Comparison of ENCODE assay signal across 8 mouse cellular contexts in the genomic region with DNA sequence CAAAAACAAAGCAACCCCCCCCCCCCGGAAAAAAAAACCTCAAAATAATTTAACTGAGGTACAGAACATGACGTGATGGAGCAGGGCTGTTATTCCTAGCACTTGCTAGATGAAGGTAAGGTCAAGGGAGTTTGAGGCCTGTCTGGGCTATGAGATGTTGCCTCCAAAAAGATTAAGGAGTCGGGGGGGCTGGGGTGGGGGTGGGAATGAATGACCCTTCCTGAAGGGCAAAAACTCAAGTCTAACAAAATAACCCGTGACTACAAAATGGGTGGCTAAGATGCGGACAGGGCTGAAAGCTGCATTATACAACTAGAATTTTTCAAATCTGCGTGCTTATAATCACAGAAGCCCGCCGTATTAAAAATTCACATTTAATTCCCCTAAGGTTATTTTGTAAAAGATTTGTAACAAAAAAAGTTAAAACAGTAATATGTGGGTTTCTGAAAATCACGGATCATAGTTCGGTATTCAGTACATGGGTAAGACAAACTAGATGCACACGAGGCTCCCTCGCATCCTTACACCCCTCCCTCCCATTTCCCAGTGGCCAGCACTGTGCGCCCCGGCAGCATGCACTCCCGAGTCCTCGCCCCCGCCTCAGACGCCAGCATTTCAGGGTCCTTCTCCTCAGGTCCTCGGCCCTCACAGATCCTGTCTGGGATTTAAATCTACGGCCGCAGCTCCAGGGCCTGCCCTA. TPM values are rescaled to one million over a fixed set of nuclear protein-coding genes. Genes with fewer than 3 reads are reported as not detected.
DNase-seq lines count a peak whose midpoint lies in the region; ATAC-seq and TF ChIP-seq lines count a peak whose summit lies in the region.

No protein-coding gene starts in this region.

- peak overlapping the region; percentile 95 for H3K27ac ChIP-seq in heart, postnatal 0 days (ENCODE audit: low read depth)
- H3K27ac ChIP-seq in forebrain, postnatal 0 days (ENCODE audit: low read depth, low read length) = peak overlapping the region; percentile 97
- H3K27ac ChIP-seq in midbrain, embryonic 11.5 days (ENCODE audit: low read depth, low read length) = peak overlapping the region; percentile 80

- no peak for TF ChIP-seq CTCF in heart, postnatal 0 days (IDR thresholded peaks at IDR 0.05; ENCODE audit: low read depth)
- TF ChIP-seq CTCF in G1E (IDR thresholded peaks at IDR 0.05; ENCODE audit: low read depth, low read length) = no peak
- TF ChIP-seq CTCF in forebrain, postnatal 0 days (IDR thresholded peaks at IDR 0.05; ENCODE audit: low read depth) = no peak

- peaks cover 29% of the 10 kb centered on the region for H3K4me1 ChIP-seq in heart, postnatal 0 days (ENCODE audit: control insufficient read depth, insufficient read depth)
- H3K4me1 ChIP-seq in G1E (ENCODE audit: insufficient read depth, low read depth, low read length) = peaks cover 54% of the 10 kb centered on the region
- H3K4me1 ChIP-seq in forebrain, postnatal 0 days (ENCODE audit: insufficient read depth) = peaks cover 15% of the 10 kb centered on the region; the same call in 1 of the 2 replicates
- H3K4me1 ChIP-seq in midbrain, embryonic 11.5 days (ENCODE audit: control insufficient read depth, insufficient read depth, low read length) = peaks cover 14% of the 10 kb centered on the region

- no peaks in the 10 kb centered on the region for H3K27me3 ChIP-seq in heart, postnatal 0 days (ENCODE audit: control insufficient read depth, insufficient read depth, low read length)
- no peaks in the 10 kb centered on the region for H3K27me3 ChIP-seq in G1E (ENCODE audit: insufficient read depth, low read length)
- H3K27me3 ChIP-seq in forebrain, postnatal 0 days (ENCODE audit: insufficient read depth, low read length) = no peaks in the 10 kb centered on the region
- no peaks in the 10 kb centered on the region for H3K27me3 ChIP-seq in midbrain, embryonic 11.5 days (ENCODE audit: control insufficient read depth, insufficient read depth, low read length)

- H3K36me3 ChIP-seq in heart, postnatal 0 days (replicated peaks; ENCODE audit: control insufficient read depth, insufficient read depth, low read length) = peaks cover 3% of the 10 kb centered on the region; the same call in 1 of the 2 replicates
- peaks cover 42% of the 10 kb centered on the region for H3K36me3 ChIP-seq in G1E (replicated peaks)
- H3K36me3 ChIP-seq in forebrain, postnatal 0 days (ENCODE audit: insufficient read depth) = peaks cover 10% of the 10 kb centered on the region; the same call in 1 of the 2 replicates
- no peaks in the 10 kb centered on the region for H3K36me3 ChIP-seq in midbrain, embryonic 11.5 days (ENCODE audit: control insufficient read depth, insufficient read depth, low read length)

- H3K9ac ChIP-seq in heart, postnatal 0 days (replicated peaks; ENCODE audit: low read depth, low read length) = peak overlapping the region; percentile 86
- H3K9ac ChIP-seq in forebrain, postnatal 0 days = peak overlapping the region; percentile 98
- peak overlapping the region; percentile 89 for H3K9ac ChIP-seq in midbrain, embryonic 11.5 days (ENCODE audit: low read length)

- no peaks in the 10 kb centered on the region for H3K9me3 ChIP-seq in heart, postnatal 0 days (replicated peaks; ENCODE audit: control insufficient read depth, low read length)
- no peaks in the 10 kb centered on the region for H3K9me3 ChIP-seq in G1E (replicated peaks)
- no peaks in the 10 kb centered on the region for H3K9me3 ChIP-seq in forebrain, postnatal 0 days (ENCODE audit: low read length)
- no peaks in the 10 kb centered on the region for H3K9me3 ChIP-seq in midbrain, embryonic 11.5 days (ENCODE audit: control insufficient read depth, low read length)

- H3K4me2 ChIP-seq in heart, postnatal 0 days (ENCODE audit: low read depth, low read length) = peak overlapping the region; percentile 97
- H3K4me2 ChIP-seq in forebrain, postnatal 0 days (ENCODE audit: low read depth) = peak overlapping the region; percentile 83
- peak overlapping the region; percentile 83 for H3K4me2 ChIP-seq in midbrain, embryonic 11.5 days

- WGBS in heart, postnatal 0 days = 1% methylated on average over 21 of the region's 21 CpGs
- 3% methylated on average over 21 of the region's 21 CpGs for WGBS in forebrain, postnatal 0 days
- 4% methylated on average over 21 of the region's 21 CpGs for WGBS in midbrain, embryonic 11.5 days

- ATAC-seq in heart, postnatal 0 days (ENCODE audit: insufficient read depth, low read depth) = peak; percentile 38
- ATAC-seq in G1E (ENCODE audit: extremely low read depth, insufficient number of reproducible peaks, low FRiP score, poor library complexity, severe bottlenecking) = peak; percentile 15; the same call in 1 of the 2 replicates
- peak; percentile 58 for ATAC-seq in forebrain, postnatal 0 days
- peak; percentile 77 for ATAC-seq in midbrain, embryonic 11.5 days (ENCODE audit: low FRiP score)

- peak; percentile 18 for DNase-seq in heart, postnatal 0 days (ENCODE audit: low spot score)
- DNase-seq in heart, postnatal 4 days = no peak
- no peak for DNase-seq in G1E (ENCODE audit: low spot score)
- DNase-seq in forebrain, postnatal 0 days = no peak
- DNase-seq in midbrain, embryonic 11.5 days (ENCODE audit: low spot score, missing footprints) = no peak
- DNase-seq in urinary bladder, postnatal 25 days (ENCODE audit: low spot score) = no peak
- no peak for DNase-seq in T-cell, adult 2 months (ENCODE audit: low spot score)
- DNase-seq in spleen, postnatal 14 days (ENCODE audit: low spot score in 2 of 2) = no peak

- peak overlapping the region; percentile 96 for H3K4me3 ChIP-seq in heart, postnatal 0 days (ENCODE audit: low read depth, low read length)
- peak overlapping the region; percentile 84 for H3K4me3 ChIP-seq in G1E (ENCODE audit: low read depth, low read length)
- H3K4me3 ChIP-seq in forebrain, postnatal 0 days (ENCODE audit: low read depth, low read length) = peak overlapping the region; percentile 90
- H3K4me3 ChIP-seq in midbrain, embryonic 11.5 days (ENCODE audit: low read depth, low read length) = peak overlapping the region; percentile 90

- TF ChIP-seq EP300 in heart, postnatal 0 days (IDR thresholded peaks at IDR 0.05; ENCODE audit: low read depth) = no peak

RNA-seq across cellular contexts. Expression of a gene that starts 0.7 kb away (rescaled TPM):
- total RNA-seq in heart, postnatal 0 days (2014; rRNA removed; ENCODE audit: low replicate concordance) = 200 and 520 TPM in 2 replicates
- polyA plus RNA-seq in heart, postnatal 0 days (2015; fragmentation: Nextera tagmentation; extraction: Ambion mirVana) = 604 and 668 TPM in 2 replicates
- 100 to 1,000 TPM; 201 to 203 TPM for total RNA-seq in heart, postnatal 4 days (2021)
- total RNA-seq in G1E (2014; fragmentation: Nextera tagmentation) = 226 and 258 TPM in 2 replicates
- total RNA-seq in G1E (2017) = 330 and 370 TPM in 2 replicates
- 92.9 and 305 TPM in 2 replicates for polyA plus RNA-seq in G1E (2012)
- 254 and 312 TPM in 2 replicates for total RNA-seq in forebrain, postnatal 0 days (2014; rRNA removed)
- 430 and 547 TPM in 2 replicates for polyA plus RNA-seq in forebrain, postnatal 0 days (2015; fragmentation: Nextera tagmentation; extraction: Ambion mirVana)
- 793 and 830 TPM in 2 replicates for polyA plus RNA-seq in midbrain, embryonic 11.5 days (2014; fragmentation: Nextera tagmentation; extraction: Ambion mirVana)

RNA-seq across cellular contexts. Expression of a gene that starts 2.3 kb away (rescaled TPM):
- 4.6 and 7.6 TPM in 2 replicates for total RNA-seq in heart, postnatal 0 days (2014; rRNA removed; ENCODE audit: low replicate concordance)
- polyA plus RNA-seq in heart, postnatal 0 days (2015; fragmentation: Nextera tagmentation; extraction: Ambion mirVana) = 4.5 and 5.0 TPM in 2 replicates
- 10 to 100 TPM in 1 of 2 experiments, 1 to 10 TPM in 1; 9.5 to 14.0 TPM for total RNA-seq in heart, postnatal 4 days (2021)
- total RNA-seq in G1E (2014; fragmentation: Nextera tagmentation) (80.0 and 84.1 TPM in 2 replicates), G1E (2017) (51.5 and 68.1 TPM in 2 replicates)
- 5.0 and 7.7 TPM in 2 replicates for polyA plus RNA-seq in G1E (2012)
- 22.6 and 22.8 TPM in 2 replicates for total RNA-seq in forebrain, postnatal 0 days (2014; rRNA removed)
- 4.1 and 8.3 TPM in 2 replicates for polyA plus RNA-seq in forebrain, postnatal 0 days (2015; fragmentation: Nextera tagmentation; extraction: Ambion mirVana)
- 9.5 and 11.3 TPM in 2 replicates for polyA plus RNA-seq in midbrain, embryonic 11.5 days (2014; fragmentation: Nextera tagmentation; extraction: Ambion mirVana)

RNA-seq across cellular contexts. Expression of a gene that starts 36.9 kb away (rescaled TPM):
- total RNA-seq in heart, postnatal 0 days (2014; rRNA removed; ENCODE audit: low replicate concordance) = 19.4 and 20.8 TPM in 2 replicates
- polyA plus RNA-seq in heart, postnatal 0 days (2015; fragmentation: Nextera tagmentation; extraction: Ambion mirVana) = 18.1 and 20.0 TPM in 2 replicates
- 10 to 100 TPM; 24.4 to 26.3 TPM for total RNA-seq in heart, postnatal 4 days (2021)
- total RNA-seq in G1E (2014; fragmentation: Nextera tagmentation) (169 and 192 TPM in 2 replicates), G1E (2017) (100 and 122 TPM in 2 replicates)
- 19.7 and 20.7 TPM in 2 replicates for polyA plus RNA-seq in G1E (2012)
- 37.5 and 49.5 TPM in 2 replicates for total RNA-seq in forebrain, postnatal 0 days (2014; rRNA removed)
- 21.6 and 28.6 TPM in 2 replicates for polyA plus RNA-seq in forebrain, postnatal 0 days (2015; fragmentation: Nextera tagmentation; extraction: Ambion mirVana)
- polyA plus RNA-seq in midbrain, embryonic 11.5 days (2014; fragmentation: Nextera tagmentation; extraction: Ambion mirVana) = 63.9 and 69.6 TPM in 2 replicates

Comparison
In these comparisons a context has a peak if more than half of its experiments do, and no peak if none do; other contexts are left out.
1. ATAC-seq: peak in every context shown above with its lines; median percentile 77 in midbrain, embryonic 11.5 days; 58 in forebrain, postnatal 0 days; 38 in heart, postnatal 0 days; 15 in G1E.